In genomic region chr5:146954576-146954975, GRCm38 (mm10) we compare ENCODE assay signal across 19 mouse cellular contexts. TPM values are rescaled to one million over a fixed set of nuclear protein-coding genes. Genes with fewer than 3 reads are reported as not detected.
DNase-seq lines count a peak whose midpoint lies in the region; ATAC-seq and TF ChIP-seq lines count a peak whose summit lies in the region.
"Had no signal": no experiment of that assay in that cellular context is flagged by ENCODE, and none has a peak within 500 bp of the region (broad histone marks: within the 10 kb centered on the region; RNA-seq: fewer than 3 reads in every experiment).

No protein-coding gene starts in this region.

- H3K27me3 ChIP-seq in liver, adult 2 months (ENCODE audit: control insufficient read depth, insufficient read depth, low read length) = no peaks in the 10 kb centered on the region
- H3K27me3 ChIP-seq in liver, embryonic 11.5 days (replicated peaks; ENCODE audit: control insufficient read depth, insufficient read depth, low read length) = no peaks in the 10 kb centered on the region
- no peaks in the 10 kb centered on the region for H3K27me3 ChIP-seq in hindbrain, embryonic 14.5 days (ENCODE audit: control insufficient read depth, insufficient read depth, low read length)
- H3K27me3 ChIP-seq: embryonic facial prominence, embryonic 12.5 days; forebrain, embryonic 15.5 days; heart, embryonic 13.5 days; Patski had no signal

- no peaks in the 10 kb centered on the region; the same call in 1 of the 2 replicates for H3K79me2 ChIP-seq in liver, adult 2 months (ENCODE audit: control insufficient read depth, insufficient read depth, low read length)

- H3K4me2 ChIP-seq in liver, embryonic 11.5 days = no peak overlapping the region
- H3K4me2 ChIP-seq in hindbrain, embryonic 14.5 days (replicated peaks) = no peak overlapping the region
- H3K4me2 ChIP-seq: embryonic facial prominence, embryonic 12.5 days; forebrain, embryonic 15.5 days; heart, embryonic 13.5 days had no signal

- no peaks in the 10 kb centered on the region for H3K9me3 ChIP-seq in liver, embryonic 11.5 days (ENCODE audit: control insufficient read depth, low read length)
- H3K9me3 ChIP-seq in hindbrain, embryonic 14.5 days (ENCODE audit: control insufficient read depth, low read length) = no peaks in the 10 kb centered on the region
- H3K9me3 ChIP-seq: embryonic facial prominence, embryonic 12.5 days; forebrain, embryonic 15.5 days; heart, embryonic 13.5 days had no signal

- WGBS in liver, adult 2 months = 69% methylated on average over 7 of the region's 7 CpGs
- WGBS in liver, embryonic 11.5 days = 89% methylated on average over 7 of the region's 7 CpGs
- 89% methylated on average over 7 of the region's 7 CpGs for WGBS in hindbrain, embryonic 14.5 days

- no peaks in the 10 kb centered on the region for H3K4me1 ChIP-seq in liver, adult 2 months (ENCODE audit: control insufficient read depth, insufficient read depth, low read length)
- H3K4me1 ChIP-seq in liver, embryonic 11.5 days (replicated peaks; ENCODE audit: control insufficient read depth, insufficient read depth, low read length) = peaks cover 5% of the 10 kb centered on the region
- peaks cover 2% of the 10 kb centered on the region; the same call in 1 of the 2 replicates for H3K4me1 ChIP-seq in hindbrain, embryonic 14.5 days (replicated peaks; ENCODE audit: control insufficient read depth, insufficient read depth, low read length)

- no peak for ATAC-seq in liver, embryonic 11.5 days (replicated peaks; ENCODE audit: low FRiP score)
- no peak for ATAC-seq in hindbrain, embryonic 14.5 days (ENCODE audit: low FRiP score)
- ATAC-seq: activated CD4-positive, CD25-positive, alpha-beta regulatory T cell, adult 4 months; forebrain, embryonic 15.5 days; hindbrain, embryonic 16.5 days; inflammation-experienced regulatory T-cells, adult 6 months; Patski had no signal

- TF ChIP-seq POLR2A in liver, adult 2 months (IDR thresholded peaks at IDR 0.05; ENCODE audit: extremely low read depth, insufficient read depth, low read length) = no peak

- no peak overlapping the region for H3K4me3 ChIP-seq in liver, adult 2 months (ENCODE audit: insufficient read depth, low read depth, low read length)
- no peak overlapping the region for H3K4me3 ChIP-seq in liver, embryonic 11.5 days (ENCODE audit: low read depth, low read length)
- no peak overlapping the region for H3K4me3 ChIP-seq in hindbrain, embryonic 14.5 days (replicated peaks; ENCODE audit: low read length)
- H3K4me3 ChIP-seq: embryonic facial prominence, embryonic 12.5 days; forebrain, embryonic 15.5 days; heart, embryonic 13.5 days had no signal

- H3K36me3 ChIP-seq in liver, adult 2 months (ENCODE audit: control insufficient read depth, insufficient read depth, low read length) = peaks cover 33% of the 10 kb centered on the region
- peaks cover 68% of the 10 kb centered on the region for H3K36me3 ChIP-seq in liver, embryonic 11.5 days (ENCODE audit: control insufficient read depth, insufficient read depth, low read length)
- H3K36me3 ChIP-seq in hindbrain, embryonic 14.5 days (replicated peaks; ENCODE audit: control insufficient read depth, insufficient read depth) = peaks cover 87% of the 10 kb centered on the region

- no peak for TF ChIP-seq CTCF in liver, adult 2 months (IDR thresholded peaks at IDR 0.05; ENCODE audit: low read depth, low read length)

- H3K9ac ChIP-seq in liver, adult 2 months (ENCODE audit: low read depth, low read length) = no peak overlapping the region
- no peak overlapping the region for H3K9ac ChIP-seq in liver, embryonic 11.5 days (ENCODE audit: low read depth, low read length)
- H3K9ac ChIP-seq in hindbrain, embryonic 14.5 days = no peak overlapping the region
- H3K9ac ChIP-seq: embryonic facial prominence, embryonic 12.5 days; forebrain, embryonic 15.5 days; heart, embryonic 13.5 days had no signal

- no peak overlapping the region for H3K27ac ChIP-seq in liver, adult 2 months (replicated peaks; ENCODE audit: insufficient read depth, low read depth, low read length)
- H3K27ac ChIP-seq in liver, embryonic 11.5 days (ENCODE audit: low read depth, low read length) = no peak overlapping the region
- H3K27ac ChIP-seq in hindbrain, embryonic 14.5 days = no peak overlapping the region
- H3K27ac ChIP-seq: embryonic facial prominence, embryonic 12.5 days; forebrain, embryonic 15.5 days; heart, embryonic 13.5 days had no signal

- DNase-seq in gastrocnemius, adult 18-20 months (ENCODE audit: low spot score) = peak; percentile 72
- no peak for DNase-seq in gastrocnemius, postnatal 10 days
- peak; percentile 53 for DNase-seq in kidney, adult 9 months
- DNase-seq in kidney, postnatal 10 days = no peak
- peak; percentile 30 for DNase-seq in liver, adult 2 months (ENCODE audit: extremely low read depth, low read depth, low spot score)
- no peak for DNase-seq in liver, embryonic 11.5 days (ENCODE audit: low spot score)
- peak; percentile 65 for DNase-seq in gastrocnemius, postnatal 25 days
- no peak for DNase-seq in hindbrain, embryonic 14.5 days (ENCODE audit: low spot score)
- DNase-seq: adrenal gland, postnatal 36 days; cerebellum, adult 2 months; cerebellum, postnatal 14 days; heart, postnatal 36 days had no signal

RNA-seq across cellular contexts. Expression of gene Gtf3a, which starts 6.1 kb away (rescaled TPM):
- 10 to 100 TPM; 26.4 to 27.9 TPM for total RNA-seq in gastrocnemius, adult 18-20 months (2021)
- 10 to 100 TPM; 31.7 to 33.3 TPM for total RNA-seq in gastrocnemius, postnatal 10 days (2021)
- total RNA-seq in liver, adult 2 months (2014; rRNA removed) = 12.2 and 15.6 TPM in 2 replicates
- polyA plus RNA-seq in liver, adult 2 months (2012; rRNA removed) = 15.3 and 17.9 TPM in 2 replicates
- polyA plus RNA-seq in liver, embryonic 11.5 days (2014; fragmentation: Nextera tagmentation; extraction: Ambion mirVana) = 152 and 158 TPM in 2 replicates
- total RNA-seq in gastrocnemius, postnatal 25 days (2021) = 10 to 100 TPM; 23.6 to 25.3 TPM
- 99.5 and 103 TPM in 2 replicates for polyA plus RNA-seq in hindbrain, embryonic 14.5 days (2014; fragmentation: Nextera tagmentation; extraction: Ambion mirVana)

RNA-seq across cellular contexts. Expression of gene Mtif3, which starts 9.0 kb away (rescaled TPM):
- total RNA-seq in gastrocnemius, adult 18-20 months (2021) = 10 to 100 TPM; 22.1 to 24.3 TPM
- total RNA-seq in gastrocnemius, postnatal 10 days (2021) = 10 to 100 TPM; 21.8 to 27.5 TPM
- total RNA-seq in liver, adult 2 months (2014; rRNA removed) = 20.3 and 24.1 TPM in 2 replicates
- polyA plus RNA-seq in liver, adult 2 months (2012; rRNA removed) = 17.4 and 17.5 TPM in 2 replicates
- polyA plus RNA-seq in liver, embryonic 11.5 days (2014; fragmentation: Nextera tagmentation; extraction: Ambion mirVana) = 23.2 and 25.0 TPM in 2 replicates
- 10 to 100 TPM; 20.2 to 20.8 TPM for total RNA-seq in gastrocnemius, postnatal 25 days (2021)
- 27.4 and 28.5 TPM in 2 replicates for polyA plus RNA-seq in hindbrain, embryonic 14.5 days (2014; fragmentation: Nextera tagmentation; extraction: Ambion mirVana)

Comparison
In these comparisons a context has a peak if more than half of its experiments do, and no peak if none do; other contexts are left out.
1. DNase-seq: peak in gastrocnemius, adult 18-20 months (single experiment), kidney, adult 9 months (single experiment), liver, adult 2 months (single experiment) and gastrocnemius, postnatal 25 days (single experiment); none in gastrocnemius, postnatal 10 days (single experiment), kidney, postnatal 10 days (single experiment), liver, embryonic 11.5 days (single experiment) and hindbrain, embryonic 14.5 days (single experiment).